Mouse (Mus musculus) gonadal fat pad, adult 2 months (tissue): Measurements from ENCODE around the gene Olfr259. TPM values are rescaled to one million over a fixed set of nuclear protein-coding genes. Genes with fewer than 3 reads are reported as not detected.

ENCODE experiments used
- DNase-seq: peaks from one replicate; pipeline ENCODE4 v3.0.0-alpha.2; 2012; ENCODE audit warnings: low read depth
- polyA plus RNA-seq: library from polyadenylated mRNA; depleted of rRNA; stranded (reverse); fragments of >200 nt; gene quantifications from 2 replicates; pipeline ENCODE4 v1.2.3, GENCODE M21; 2012; rRNA removed

Gene Olfr259
- not detected in 2 replicates for polyA plus RNA-seq

GRCm38 (mm10) chr2:87114467-87114866 lies at the start of gene Olfr259:
Gene Olfr259 (minus strand): TSS chr2:87114567.
- DNase-seq, result no peak

- no peak for DNase-seq
These were observed 38.2 kb upstream of the Olfr259 start, which contains the start of gene Olfr1111 for GRCm38 (mm10) chr2:87152524-87152923. Gene Olfr1111 (minus strand): TSS chr2:87152624.

GRCm38 (mm10) chr2:87140200-87140599 lies 25.8 kb upstream of the Olfr259 start, which contains the start of gene Olfr1110:
Gene Olfr1110 (minus strand): TSS chr2:87140300.
- no peak for DNase-seq

DNA sequence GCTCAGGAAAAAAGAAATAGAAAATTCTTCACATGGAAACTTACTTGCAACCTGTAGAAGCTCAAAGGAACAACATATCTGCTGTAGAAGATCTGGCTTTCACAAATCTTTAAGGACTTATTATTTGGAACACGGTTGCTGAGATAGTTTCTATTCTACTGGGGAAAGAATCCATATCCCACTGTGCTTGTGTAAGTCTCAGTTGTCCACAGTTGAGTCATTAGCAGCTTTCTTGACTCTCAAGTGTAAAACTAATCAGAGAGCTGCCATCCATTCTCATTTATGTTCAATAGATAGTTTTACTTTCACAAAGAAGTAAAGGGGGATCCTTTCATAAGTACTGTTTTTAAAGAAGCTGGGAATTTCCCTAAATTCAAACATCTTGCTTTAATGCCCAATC lies 18.5 kb downstream of the Olfr259 start, which contains the start of gene Olfr1109:
Olfr1109 (minus strand) TSS at position 101 of the 400 bp plus-strand sequence.
- no peak for DNase-seq

DNA sequence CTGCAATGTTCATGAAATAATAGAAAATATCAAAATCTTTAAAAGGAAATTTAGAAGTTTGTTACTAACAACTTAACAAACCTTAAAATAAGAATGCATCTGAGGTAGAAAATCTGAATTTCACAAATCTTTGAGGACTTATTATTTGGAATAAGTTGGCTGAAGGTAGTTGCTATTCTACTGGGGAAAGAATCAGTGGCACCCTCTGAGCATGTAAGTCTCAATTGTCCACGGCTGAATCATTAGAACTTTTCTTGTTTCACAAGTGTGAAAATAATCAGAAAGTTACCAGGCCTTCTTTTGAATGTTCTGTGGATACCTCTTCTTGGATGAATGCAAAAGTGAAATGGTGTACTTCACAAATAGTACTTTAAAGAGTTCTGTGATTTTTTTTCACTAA lies 38.6 kb downstream of the Olfr259 start, which contains the start of gene Olfr1107:
Olfr1107 (minus strand) TSS at position 101 of the 400 bp plus-strand sequence.
- no peak for DNase-seq

Other genes with a start within 250 kb of the Olfr259 start
- not detected in 2 replicates for gene Gm13723, start 239.8 kb downstream of the Olfr259 start, polyA plus RNA-seq
- gene Olfr1097, start 222.4 kb downstream of the Olfr259 start, polyA plus RNA-seq, result not detected in 2 replicates
- not detected in 2 replicates for gene Olfr1098, start 190.0 kb downstream of the Olfr259 start, polyA plus RNA-seq
- not detected in 2 replicates for gene Olfr1099, start 153.9 kb downstream of the Olfr259 start, polyA plus RNA-seq
- not detected in 2 replicates for gene Olfr1100, start 134.6 kb downstream of the Olfr259 start, polyA plus RNA-seq
- gene Olfr1101, start 123.3 kb downstream of the Olfr259 start, polyA plus RNA-seq, result not detected in 2 replicates
- gene Olfr1102, start 116.2 kb downstream of the Olfr259 start, polyA plus RNA-seq, result not detected in 2 replicates
- not detected in 2 replicates for gene Olfr1104, start 87.5 kb downstream of the Olfr259 start, polyA plus RNA-seq
- gene Olfr1105, start 78.0 kb downstream of the Olfr259 start, polyA plus RNA-seq, result not detected in 2 replicates
- not detected in 2 replicates for gene Olfr1106, start 62.3 kb downstream of the Olfr259 start, polyA plus RNA-seq
- not detected in 2 replicates for gene Olfr1107, start 38.8 kb downstream of the Olfr259 start, polyA plus RNA-seq
- gene Olfr1109, start 18.6 kb downstream of the Olfr259 start, polyA plus RNA-seq, result not detected in 2 replicates
- not detected in 2 replicates for gene Olfr1110, start 25.7 kb upstream of the Olfr259 start, polyA plus RNA-seq
- gene Olfr1111, start 38.1 kb upstream of the Olfr259 start, polyA plus RNA-seq, result not detected in 2 replicates
- not detected in 2 replicates for gene Olfr1112, start 73.2 kb upstream of the Olfr259 start, polyA plus RNA-seq
- not detected in 2 replicates for gene Olfr1113, start 94.4 kb upstream of the Olfr259 start, polyA plus RNA-seq
- gene Olfr1115, start 133.4 kb upstream of the Olfr259 start, polyA plus RNA-seq, result not detected in 2 replicates
- gene Olfr1116, start 153.0 kb upstream of the Olfr259 start, polyA plus RNA-seq, result not detected in 2 replicates
- not detected in 2 replicates for gene Olfr1118, start 193.0 kb upstream of the Olfr259 start, polyA plus RNA-seq
- gene Olfr1120, start 240.2 kb upstream of the Olfr259 start, polyA plus RNA-seq, result not detected in 2 replicates